Mouse (Mus musculus) urinary bladder, adult 18-20 months (tissue): Measurements from ENCODE around the gene Top2a.
"Not testable (repeated sequence)": the region's sequence is repeated elsewhere in the genome, so short reads cannot be mapped to it uniquely, and the experiment has no call there.

ENCODE experiments used
- DNase-seq, 2 experiments: peaks; one replicate each; pipeline ENCODE4 v3.0.0; 2022; ENCODE audit warnings: low spot score in 2 of 2, mixed read lengths in 2 of 2

Gene Top2a

GRCm38 (mm10) chr11:99041051-99041729 is 17.2 kb upstream of the Top2a start, which contains the start of gene Igfbp4:
Gene Igfbp4, plus strand, starts transcription at chr11:99041244.
- DNase-seq = no peak

GRCm38 (mm10) chr11:99040346-99040974 is 16.5 kb upstream of the Top2a start:
- no peak for DNase-seq

- peak; percentile 72 to 74 for DNase-seq
Measured at GRCm38 (mm10) chr11:99039782-99040181, 15.8 kb upstream of the Top2a start.

- no peak for DNase-seq
Measured at GRCm38 (mm10) chr11:99036254-99036653, 12.3 kb upstream of the Top2a start.

GRCm38 (mm10) chr11:99035350-99035749 is 11.4 kb upstream of the Top2a start:
- DNase-seq = no peak

GRCm38 (mm10) chr11:99026899-99027440 is 3.0 kb upstream of the Top2a start:
- no peak for DNase-seq

GRCm38 (mm10) chr11:99025878-99026277 is 1.9 kb upstream of the Top2a start:
- DNase-seq = no peak

- no peak for DNase-seq
Measured at GRCm38 (mm10) chr11:99024468-99025134, 612 bp upstream of the Top2a start.

GRCm38 (mm10) chr11:99023094-99023493 is 895 bp downstream of the Top2a start:
- no peak for DNase-seq

GRCm38 (mm10) chr11:99022384-99022933 is 1.5 kb downstream of the Top2a start:
- no peak for DNase-seq

- DNase-seq = no peak
Measured at GRCm38 (mm10) chr11:99019844-99020243, 4.1 kb downstream of the Top2a start.

- DNase-seq = no peak
Measured at GRCm38 (mm10) chr11:99013856-99014255, 10.1 kb downstream of the Top2a start.

- no peak for DNase-seq
Measured at GRCm38 (mm10) chr11:99010706-99011105, 13.3 kb downstream of the Top2a start.

GRCm38 (mm10) chr11:99010124-99010523 is 13.9 kb downstream of the Top2a start:
- DNase-seq = no peak

GRCm38 (mm10) chr11:99006788-99007187 is 17.2 kb downstream of the Top2a start:
- DNase-seq = no peak

- no peak for DNase-seq
Measured at GRCm38 (mm10) chr11:98999243-98999642, 24.7 kb downstream of the Top2a start.

GRCm38 (mm10) chr11:98998776-98999175 is 25.2 kb downstream of the Top2a start:
- DNase-seq = no peak

- DNase-seq = no peak
Measured at GRCm38 (mm10) chr11:98997659-98998058, 26.3 kb downstream of the Top2a start.

GRCm38 (mm10) chr11:98995987-98996386 is 28.0 kb downstream of the Top2a start:
- no peak for DNase-seq

GRCm38 (mm10) chr11:98990866-98991265 is 33.1 kb downstream of the Top2a start:
- no peak for DNase-seq

GRCm38 (mm10) chr11:98988260-98988659 is 35.7 kb downstream of the Top2a start:
- DNase-seq = not testable (repeated sequence)

- no peak for DNase-seq
Measured at GRCm38 (mm10) chr11:98985542-98985941, 38.4 kb downstream of the Top2a start.
